ENCODE assay signal across 17 mouse cellular contexts in genomic region chr2:77168781-77169180, GRCm38 (mm10). TPM values are rescaled to one million over a fixed set of nuclear protein-coding genes. Genes with fewer than 3 reads are reported as not detected.
DNase-seq lines count a peak whose midpoint lies in the region; ATAC-seq and TF ChIP-seq lines count a peak whose summit lies in the region.
"Had no signal": no experiment of that assay in that cellular context is flagged by ENCODE, and none has a peak within 500 bp of the region (broad histone marks: within the 10 kb centered on the region; RNA-seq: fewer than 3 reads in every experiment).

No protein-coding gene starts in this region.

- peak overlapping the region; percentile 97 for H3K27ac ChIP-seq in heart, embryonic 10.5 days
- 0 out of 2 replicates have a peak overlapping the region, but pooled peaks have one; percentile 85 for H3K27ac ChIP-seq in kidney, postnatal 0 days
- peak overlapping the region; percentile 80 for H3K27ac ChIP-seq in lung, embryonic 16.5 days (ENCODE audit: low read length)
- peak overlapping the region; percentile 98 for H3K27ac ChIP-seq in heart, postnatal 0 days (ENCODE audit: low read depth)

- H3K9me3 ChIP-seq in heart, embryonic 10.5 days, result no peaks in the 10 kb centered on the region
- H3K9me3 ChIP-seq in kidney, postnatal 0 days (replicated peaks; ENCODE audit: low read length), result no peaks in the 10 kb centered on the region
- no peaks in the 10 kb centered on the region for H3K9me3 ChIP-seq in lung, embryonic 16.5 days (ENCODE audit: control insufficient read depth, low read length)
- no peaks in the 10 kb centered on the region for H3K9me3 ChIP-seq in heart, postnatal 0 days (replicated peaks; ENCODE audit: control insufficient read depth, low read length)
- H3K9me3 ChIP-seq: kidney, embryonic 15.5 days had no signal

- peaks cover 50% of the 10 kb centered on the region for H3K4me1 ChIP-seq in heart, embryonic 10.5 days
- peaks cover 21% of the 10 kb centered on the region; the same call in 1 of the 2 replicates for H3K4me1 ChIP-seq in kidney, postnatal 0 days (replicated peaks; ENCODE audit: insufficient read depth, low read length)
- peaks cover 31% of the 10 kb centered on the region for H3K4me1 ChIP-seq in lung, embryonic 16.5 days (replicated peaks; ENCODE audit: control insufficient read depth, insufficient read depth, low read length)
- peaks cover 42% of the 10 kb centered on the region for H3K4me1 ChIP-seq in heart, postnatal 0 days (ENCODE audit: control insufficient read depth, insufficient read depth)

- no peak for TF ChIP-seq EP300 in heart, postnatal 0 days (IDR thresholded peaks at IDR 0.05; ENCODE audit: low read depth)

- H3K4me2 ChIP-seq in kidney, postnatal 0 days (ENCODE audit: low read length), result 0 out of 2 replicates have a peak overlapping the region, but pooled peaks have one; percentile 66
- peak overlapping the region; percentile 86 for H3K4me2 ChIP-seq in lung, embryonic 16.5 days (ENCODE audit: low read depth, low read length)
- peak overlapping the region; percentile 82 for H3K4me2 ChIP-seq in heart, postnatal 0 days (ENCODE audit: low read depth, low read length)

- no peak overlapping the region for H3K9ac ChIP-seq in kidney, postnatal 0 days (ENCODE audit: low read depth, low read length)
- 0 out of 2 replicates have a peak overlapping the region, but pooled peaks have one; percentile 7 for H3K9ac ChIP-seq in lung, embryonic 16.5 days (ENCODE audit: low read length)
- H3K9ac ChIP-seq in heart, postnatal 0 days (replicated peaks; ENCODE audit: low read depth, low read length), result peak overlapping the region; percentile 82
- H3K9ac ChIP-seq: forebrain, postnatal 0 days had no signal

- no peak for ATAC-seq in kidney, postnatal 0 days (replicated peaks; ENCODE audit: low FRiP score, low read depth)
- ATAC-seq in lung, embryonic 16.5 days (ENCODE audit: low read depth), result no peak
- ATAC-seq in heart, postnatal 0 days (ENCODE audit: insufficient read depth, low read depth), result no peak
- ATAC-seq: forebrain, postnatal 0 days; hindbrain, embryonic 16.5 days had no signal

- intact Hi-C loops in heart, postnatal 14 days (cut with DNase I), result no loop called here

- no peak for TF ChIP-seq CTCF in kidney, postnatal 0 days (IDR thresholded peaks at IDR 0.05; ENCODE audit: low read depth)
- TF ChIP-seq CTCF in heart, postnatal 0 days (IDR thresholded peaks at IDR 0.05; ENCODE audit: low read depth), result no peak

- H3K36me3 ChIP-seq in heart, embryonic 10.5 days, result peaks cover 27% of the 10 kb centered on the region
- no peaks in the 10 kb centered on the region for H3K36me3 ChIP-seq in kidney, postnatal 0 days (ENCODE audit: insufficient read depth, low read length)
- H3K36me3 ChIP-seq in lung, embryonic 16.5 days (ENCODE audit: control insufficient read depth, insufficient read depth, low read length), result no peaks in the 10 kb centered on the region
- peaks cover 21% of the 10 kb centered on the region for H3K36me3 ChIP-seq in heart, postnatal 0 days (replicated peaks; ENCODE audit: control insufficient read depth, insufficient read depth, low read length)
- H3K36me3 ChIP-seq: kidney, embryonic 15.5 days had no signal

- no peaks in the 10 kb centered on the region for H3K27me3 ChIP-seq in heart, embryonic 10.5 days (ENCODE audit: insufficient read depth, poor library complexity, severe bottlenecking)
- no peaks in the 10 kb centered on the region for H3K27me3 ChIP-seq in kidney, postnatal 0 days (ENCODE audit: insufficient read depth, low read length)
- H3K27me3 ChIP-seq in lung, embryonic 16.5 days (ENCODE audit: control insufficient read depth, insufficient read depth, low read depth, low read length), result no peaks in the 10 kb centered on the region
- no peaks in the 10 kb centered on the region for H3K27me3 ChIP-seq in heart, postnatal 0 days (ENCODE audit: control insufficient read depth, insufficient read depth, low read length)
- H3K27me3 ChIP-seq: CH12.LX; kidney, embryonic 15.5 days had no signal

- DNase-seq in heart, embryonic 10.5 days (ENCODE audit: low spot score), result peak; percentile 46
- DNase-seq in heart, postnatal 14 days, result no peak
- DNase-seq in kidney, postnatal 0 days (ENCODE audit: low spot score), result no peak
- DNase-seq in kidney, adult 8-10 months, result no peak
- no peak for DNase-seq in lung, postnatal 25 days (ENCODE audit: low spot score)
- no peak for DNase-seq in heart, postnatal 0 days (ENCODE audit: low spot score)
- DNase-seq in thymus, postnatal 4 days, result no peak
- DNase-seq: cerebellum, adult 9-11 months; forebrain, postnatal 0 days; retina, postnatal 1 day; right cerebral cortex, postnatal 4 days; thymus, postnatal 36 days had no signal

- peak overlapping the region; percentile 76 for H3K4me3 ChIP-seq in heart, embryonic 10.5 days
- no peak overlapping the region for H3K4me3 ChIP-seq in kidney, postnatal 0 days (replicated peaks; ENCODE audit: low read depth, low read length)
- H3K4me3 ChIP-seq in lung, embryonic 16.5 days (ENCODE audit: low read length), result peak overlapping the region; percentile 11; the same call in 1 of the 2 replicates
- peak overlapping the region; percentile 76 for H3K4me3 ChIP-seq in heart, postnatal 0 days (ENCODE audit: low read depth, low read length)

- WGBS in heart, embryonic 10.5 days, result 62% methylated on average over 7 of the region's 7 CpGs
- WGBS in kidney, postnatal 0 days, result 94% methylated on average over 7 of the region's 7 CpGs
- 67% methylated on average over 7 of the region's 7 CpGs for WGBS in lung, embryonic 16.5 days
- WGBS in heart, postnatal 0 days, result 36% methylated on average over 7 of the region's 7 CpGs

RNA-seq across cellular contexts. Expression of gene Ccdc141, which starts 1.7 kb away (rescaled TPM):
- 150 and 241 TPM in 2 replicates for polyA plus RNA-seq in heart, embryonic 10.5 days (2016; fragmentation: Nextera tagmentation; extraction: Ambion mirVana)
- 100 to 1,000 TPM; 213 to 231 TPM for total RNA-seq in heart, postnatal 14 days (2021)
- polyA plus RNA-seq in kidney, postnatal 0 days (2015; fragmentation: Nextera tagmentation; extraction: Ambion mirVana), result 12.7 and 12.9 TPM in 2 replicates
- polyA plus RNA-seq in lung, embryonic 16.5 days (2015; fragmentation: Nextera tagmentation; extraction: Ambion mirVana), result 19.6 and 25.1 TPM in 2 replicates
- 162 and 219 TPM in 2 replicates for total RNA-seq in heart, postnatal 0 days (2014; rRNA removed; ENCODE audit: low replicate concordance)
- 135 and 139 TPM in 2 replicates for polyA plus RNA-seq in heart, postnatal 0 days (2015; fragmentation: Nextera tagmentation; extraction: Ambion mirVana)
- total RNA-seq: CH12.LX; neutrophil, adult 5-6 weeks had no signal
